Mouse (Mus musculus): ENCODE results near the gene Phactr1. TPM values are rescaled to one million over a fixed set of nuclear protein-coding genes. Genes with fewer than 3 reads are reported as not detected.
A peak's percentile ranks its signal among the peaks of the same experiment; 100 is the strongest.

Phactr1 gene
- total RNA-seq, 1 experiment = 1.2 TPM

GRCm38 (mm10) chr13:43167721-43168120 is 487.3 kb downstream of the Phactr1 start:
- Histone ChIP-seq H3K9me3 (ENCODE audit: control insufficient read depth, insufficient read depth, low read depth, low read length) (no peaks in the 10 kb centered on the region), H3K9ac (ENCODE audit: insufficient read depth, low read depth, low read length, poor library complexity, severe bottlenecking) (no peak overlapping the region), H3K4me1 (ENCODE audit: control insufficient read depth in 2 of 2, insufficient read depth in 2 of 2, low read length in 2 of 2, poor library complexity in 1 of 2) (peaks cover 0 to 2% of the 10 kb centered on the region in 2 experiments; a peak in 1 of 4 replicates), H3K27ac (ENCODE audit: insufficient read depth, low read depth, low read length, poor library complexity, severe bottlenecking) (no peak overlapping the region), H3K36me3 (ENCODE audit: control insufficient read depth, insufficient read depth, low read length, poor library complexity, severe bottlenecking) (no peaks in the 10 kb centered on the region; the same call in 1 of the 2 replicates), H3K4me3 (ENCODE audit: insufficient read depth in 1 of 2, low read depth in 1 of 2, low read length in 2 of 2, poor library complexity in 1 of 2, severe bottlenecking in 1 of 2) (no peak overlapping the region)
- DNase-seq (ENCODE audit: low read depth, low spot score) = no peak
- no peak for TF ChIP-seq CHD2 (IDR thresholded peaks at IDR 0.05; ENCODE audit: low read depth, low read length)
- TF ChIP-seq MAFK (IDR thresholded peaks at IDR 0.05; ENCODE audit: insufficient read depth, low read depth, low read length) = no peak
- TF ChIP-seq HCFC1 (IDR thresholded peaks at IDR 0.05; ENCODE audit: borderline replicate concordance, insufficient read depth, low read length) = no peak
- TF ChIP-seq ZNF384 (IDR thresholded peaks at IDR 0.05; ENCODE audit: low read depth, low read length) = no peak
- TF ChIP-seq ZC3H11A (IDR thresholded peaks at IDR 0.05; ENCODE audit: borderline replicate concordance, low read depth, low read length) = no peak
- in situ Hi-C loops (cut with MboI; ENCODE audit: low sequenced_read_pairs in 2 of 2, unreplicated experiment in 2 of 2) = loop anchor here in 1 of 2 experiments (25.0 kb wide), 1 partner anchor 570 kb away; no protein-coding TSS in a partner anchor

GRCm38 (mm10) chr13:43171020-43171710 is 490.7 kb downstream of the Phactr1 start, which contains the start of gene Tbc1d7:
Gene Tbc1d7, minus strand, starts transcription at chr13:43171501.
- no peaks in the 10 kb centered on the region for H3K9me3 ChIP-seq (ENCODE audit: control insufficient read depth, insufficient read depth, low read depth, low read length)
- in situ Hi-C loops (cut with MboI; ENCODE audit: low sequenced_read_pairs in 2 of 2, unreplicated experiment in 2 of 2) = loop anchor here in 1 of 2 experiments (10.0 to 25.0 kb wide), 2 partner anchors 154 to 566 kb away; no protein-coding TSS in a partner anchor
- peak within 1 kb of the TSS; percentile 76 to 85 for H3K4me3 ChIP-seq (ENCODE audit: insufficient read depth in 1 of 2, low read depth in 1 of 2, low read length in 2 of 2, poor library complexity in 1 of 2, severe bottlenecking in 1 of 2)
- no peak for TF ChIP-seq ZNF384 (IDR thresholded peaks at IDR 0.05; ENCODE audit: low read depth, low read length)
- TF ChIP-seq MAFK (IDR thresholded peaks at IDR 0.05; ENCODE audit: insufficient read depth, low read depth, low read length) = no peak
- no peak for TF ChIP-seq ZC3H11A (IDR thresholded peaks at IDR 0.05; ENCODE audit: borderline replicate concordance, low read depth, low read length)
- peak; percentile 83 for TF ChIP-seq HCFC1 (IDR thresholded peaks at IDR 0.05; ENCODE audit: borderline replicate concordance, insufficient read depth, low read length)
- peaks cover 0 to 2% of the 10 kb centered on the region in 2 experiments; a peak in 1 of 4 replicates for H3K4me1 ChIP-seq (ENCODE audit: control insufficient read depth in 2 of 2, insufficient read depth in 2 of 2, low read length in 2 of 2, poor library complexity in 1 of 2)
- no peaks in the 10 kb centered on the region for H3K36me3 ChIP-seq (ENCODE audit: control insufficient read depth, insufficient read depth, low read length, poor library complexity, severe bottlenecking)
- peak within 1 kb of the TSS; percentile 95 for H3K9ac ChIP-seq (ENCODE audit: insufficient read depth, low read depth, low read length, poor library complexity, severe bottlenecking)
- peak; percentile 93 for DNase-seq (ENCODE audit: low read depth, low spot score)
- peak within 1 kb of the TSS; percentile 52; the same call in 1 of the 2 replicates for H3K27ac ChIP-seq (ENCODE audit: insufficient read depth, low read depth, low read length, poor library complexity, severe bottlenecking)

- no peaks in the 10 kb centered on the region for H3K36me3 ChIP-seq (ENCODE audit: control insufficient read depth, insufficient read depth, low read length, poor library complexity, severe bottlenecking)
- no peak overlapping the region for H3K27ac ChIP-seq (ENCODE audit: insufficient read depth, low read depth, low read length, poor library complexity, severe bottlenecking)
- peak overlapping the region; percentile 95; the same call in 1 of the 2 replicates for H3K9ac ChIP-seq (ENCODE audit: insufficient read depth, low read depth, low read length, poor library complexity, severe bottlenecking)
- in situ Hi-C loops (cut with MboI; ENCODE audit: low sequenced_read_pairs in 2 of 2, unreplicated experiment in 2 of 2) = loop anchor here in 1 of 2 experiments (10.0 to 25.0 kb wide), 2 partner anchors 153 to 565 kb away; no protein-coding TSS in a partner anchor
- peak; percentile 20; the same call in 1 of the 2 replicates for TF ChIP-seq ZC3H11A (IDR thresholded peaks at IDR 0.05; ENCODE audit: borderline replicate concordance, low read depth, low read length)
- no peak for TF ChIP-seq CHD2 (IDR thresholded peaks at IDR 0.05; ENCODE audit: low read depth, low read length)
- DNase-seq (ENCODE audit: low read depth, low spot score) = peak; percentile 68
- H3K9me3 ChIP-seq (ENCODE audit: control insufficient read depth, insufficient read depth, low read depth, low read length) = no peaks in the 10 kb centered on the region
- H3K4me1 ChIP-seq (ENCODE audit: control insufficient read depth in 2 of 2, insufficient read depth in 2 of 2, low read length in 2 of 2, poor library complexity in 1 of 2) = peaks cover 0 to 2% of the 10 kb centered on the region in 2 experiments; a peak in 1 of 4 replicates
- H3K4me3 ChIP-seq (ENCODE audit: insufficient read depth in 1 of 2, low read depth in 1 of 2, low read length in 2 of 2, poor library complexity in 1 of 2, severe bottlenecking in 1 of 2) = peak overlapping the region; percentile 76 to 81
These were observed 491.8 kb downstream of the Phactr1 start for GRCm38 (mm10) chr13:43172036-43172713.

- in situ Hi-C loops (cut with MboI; ENCODE audit: low sequenced_read_pairs in 2 of 2, unreplicated experiment in 2 of 2) = loop anchor here in 1 of 2 experiments (10.0 to 25.0 kb wide), 2 partner anchors 152 to 564 kb away; no protein-coding TSS in a partner anchor
- DNase-seq (ENCODE audit: low read depth, low spot score) = peak; percentile 80
- H3K36me3 ChIP-seq (ENCODE audit: control insufficient read depth, insufficient read depth, low read length, poor library complexity, severe bottlenecking) = no peaks in the 10 kb centered on the region
- H3K4me1 ChIP-seq (ENCODE audit: control insufficient read depth in 2 of 2, insufficient read depth in 2 of 2, low read length in 2 of 2, poor library complexity in 1 of 2) = peaks cover 0 to 2% of the 10 kb centered on the region in 2 experiments; a peak in 1 of 4 replicates
- H3K27ac ChIP-seq (ENCODE audit: insufficient read depth, low read depth, low read length, poor library complexity, severe bottlenecking) = no peak overlapping the region
- H3K9ac ChIP-seq (ENCODE audit: insufficient read depth, low read depth, low read length, poor library complexity, severe bottlenecking) = no peak overlapping the region
- no peaks in the 10 kb centered on the region for H3K9me3 ChIP-seq (ENCODE audit: control insufficient read depth, insufficient read depth, low read depth, low read length)
- H3K4me3 ChIP-seq (ENCODE audit: insufficient read depth in 1 of 2, low read depth in 1 of 2, low read length in 2 of 2, poor library complexity in 1 of 2, severe bottlenecking in 1 of 2) = no peak overlapping the region
- no peak for TF ChIP-seq CHD2 (IDR thresholded peaks at IDR 0.05; ENCODE audit: low read depth, low read length)
- 0 out of 2 replicates have a peak, but pooled peaks have one; percentile 54 for TF ChIP-seq ZC3H11A (IDR thresholded peaks at IDR 0.05; ENCODE audit: borderline replicate concordance, low read depth, low read length)
- no peak for TF ChIP-seq ZNF384 (IDR thresholded peaks at IDR 0.05; ENCODE audit: low read depth, low read length)
- no peak; the same call in 1 of the 2 replicates for TF ChIP-seq HCFC1 (IDR thresholded peaks at IDR 0.05; ENCODE audit: borderline replicate concordance, insufficient read depth, low read length)
- TF ChIP-seq MAFK (IDR thresholded peaks at IDR 0.05; ENCODE audit: insufficient read depth, low read depth, low read length) = no peak
These were observed 492.8 kb downstream of the Phactr1 start for GRCm38 (mm10) chr13:43173262-43173661.
